Mouse (Mus musculus): ENCODE results near the gene Glud1. TPM values are rescaled to one million over a fixed set of nuclear protein-coding genes. Genes with fewer than 3 reads are reported as not detected.

Glud1 gene
- 54.1 and 56.8 TPM in 2 replicates for polyA plus RNA-seq (2015; fragmentation: Nextera tagmentation; extraction: Ambion mirVana)

DNA sequence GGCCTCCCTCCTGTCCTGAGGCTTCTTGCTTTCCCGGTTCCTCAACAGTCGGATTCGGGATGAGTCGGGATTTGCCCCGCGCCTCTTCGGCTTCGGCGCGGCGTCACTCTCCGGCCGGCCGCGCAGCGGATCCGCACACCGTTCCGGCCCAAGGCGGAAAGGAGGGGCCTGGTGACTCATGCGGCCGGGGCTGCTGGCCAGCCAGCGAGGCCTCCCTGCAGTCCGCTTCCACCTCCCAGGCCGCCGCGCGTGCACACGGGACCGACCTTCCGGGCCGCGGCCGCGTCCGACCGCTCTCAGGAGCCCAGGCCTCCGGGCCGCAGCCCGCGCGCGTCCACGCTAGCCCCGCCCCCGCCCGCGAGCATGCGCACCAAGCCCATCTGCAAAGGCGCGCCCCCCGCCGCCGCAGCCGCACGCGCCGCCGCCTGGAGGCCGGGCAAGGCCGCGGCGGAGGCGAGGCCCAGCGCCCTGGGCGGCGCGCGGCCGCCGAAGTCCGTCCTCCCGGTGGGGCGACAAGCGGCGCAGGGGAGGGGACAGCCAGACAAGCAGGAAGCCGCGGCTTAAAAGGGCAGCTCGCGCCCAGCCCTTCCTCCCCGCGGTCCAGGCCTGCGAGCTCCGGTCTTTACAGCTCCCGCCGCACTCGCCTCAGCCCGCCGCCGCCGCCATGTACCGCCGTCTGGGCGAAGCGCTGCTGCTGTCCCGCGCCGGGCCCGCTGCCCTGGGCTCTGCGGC, at the start of gene Glud1, which contains the start of gene Shld2:
Gene Glud1 (plus strand): TSS at position 494 of the 732 bp plus-strand sequence.
Gene Shld2 (minus strand): TSS at position 260 of the 732 bp plus-strand sequence.
- H3K4me3 ChIP-seq (ENCODE audit: low read length): peak within 1 kb of the TSS; percentile 85
- peak within 1 kb of the TSS; percentile 95 for H3K27ac ChIP-seq (ENCODE audit: low read length)
- H3K9me3 ChIP-seq (replicated peaks; ENCODE audit: control insufficient read depth, low read length): no peaks in the 10 kb centered on the region
- peaks cover 15% of the 10 kb centered on the region for H3K4me1 ChIP-seq (ENCODE audit: control insufficient read depth, insufficient read depth, low read length)
- peak within 1 kb of the TSS; percentile 95 for H3K9ac ChIP-seq (ENCODE audit: low read length)
- H3K27me3 ChIP-seq (ENCODE audit: control insufficient read depth, insufficient read depth, low read length): no peaks in the 10 kb centered on the region
- H3K36me3 ChIP-seq (ENCODE audit: control insufficient read depth, insufficient read depth): no peaks in the 10 kb centered on the region
- peak within 1 kb of the TSS; percentile 91 for H3K4me2 ChIP-seq (ENCODE audit: low read depth, low read length)
- ATAC-seq (replicated peaks; ENCODE audit: extremely low read depth, insufficient read depth, low FRiP score): peak; percentile 96
- WGBS: under 1% methylated on average over 95 of the region's 100 CpGs

DNA sequence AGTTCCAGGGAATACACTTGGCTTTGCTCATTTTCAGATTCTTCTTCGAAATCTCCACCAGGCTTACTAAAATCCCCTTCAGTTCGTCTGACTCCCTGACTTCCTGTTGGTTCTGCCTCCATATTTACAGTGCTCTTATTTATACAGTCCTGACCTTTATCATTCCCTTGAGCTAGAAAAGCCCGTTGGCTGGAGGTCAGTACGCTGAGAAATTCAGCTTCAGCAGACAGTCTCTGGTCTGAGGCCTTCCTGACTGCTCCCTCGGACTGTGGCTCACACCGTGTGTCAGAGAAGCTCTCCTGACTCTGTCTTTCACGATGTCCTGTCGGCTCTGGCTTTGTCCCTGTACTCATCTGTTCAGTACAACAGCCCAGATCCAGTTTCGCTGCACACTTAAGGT, 42.5 kb upstream of the Glud1 start:
- H3K4me2 ChIP-seq (ENCODE audit: low read depth, low read length): no peak overlapping the region
- H3K36me3 ChIP-seq (ENCODE audit: control insufficient read depth, insufficient read depth): no peaks in the 10 kb centered on the region
- H3K9ac ChIP-seq (ENCODE audit: low read length): no peak overlapping the region
- no peak overlapping the region for H3K27ac ChIP-seq (ENCODE audit: low read length)
- H3K27me3 ChIP-seq (ENCODE audit: control insufficient read depth, insufficient read depth, low read length): no peaks in the 10 kb centered on the region
- ATAC-seq (replicated peaks; ENCODE audit: extremely low read depth, insufficient read depth, low FRiP score): no peak
- H3K9me3 ChIP-seq (replicated peaks; ENCODE audit: control insufficient read depth, low read length): no peaks in the 10 kb centered on the region
- 61% methylated on average over 9 of the region's 9 CpGs for WGBS
- H3K4me3 ChIP-seq (ENCODE audit: low read length): no peak overlapping the region
- no peaks in the 10 kb centered on the region for H3K4me1 ChIP-seq (ENCODE audit: control insufficient read depth, insufficient read depth, low read length)

DNA sequence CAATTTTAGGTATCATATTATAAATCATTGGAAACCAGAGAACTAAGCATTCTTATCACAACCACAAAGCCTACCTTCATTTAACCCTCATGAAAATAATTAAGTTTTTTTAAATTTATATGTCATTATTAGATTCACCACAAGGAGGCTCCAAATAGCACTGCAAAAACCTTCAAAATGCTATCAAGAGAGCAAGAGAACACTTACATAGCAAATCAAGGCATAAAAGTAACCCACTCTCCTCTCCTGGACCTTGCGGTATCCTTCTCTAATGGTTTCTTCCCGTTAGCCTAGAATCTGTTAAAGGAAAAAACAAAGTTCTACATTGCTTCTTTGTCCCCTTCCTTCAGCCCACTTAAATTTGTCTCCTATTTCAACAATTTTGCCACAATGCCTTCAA, 37.2 kb upstream of the Glud1 start:
- H3K4me2 ChIP-seq (ENCODE audit: low read depth, low read length): no peak overlapping the region
- no peaks in the 10 kb centered on the region for H3K9me3 ChIP-seq (replicated peaks; ENCODE audit: control insufficient read depth, low read length)
- H3K4me1 ChIP-seq (ENCODE audit: control insufficient read depth, insufficient read depth, low read length): no peaks in the 10 kb centered on the region
- H3K36me3 ChIP-seq (ENCODE audit: control insufficient read depth, insufficient read depth): no peaks in the 10 kb centered on the region
- ATAC-seq (replicated peaks; ENCODE audit: extremely low read depth, insufficient read depth, low FRiP score): no peak
- no peaks in the 10 kb centered on the region for H3K27me3 ChIP-seq (ENCODE audit: control insufficient read depth, insufficient read depth, low read length)
- no peak overlapping the region for H3K27ac ChIP-seq (ENCODE audit: low read length)
- H3K4me3 ChIP-seq (ENCODE audit: low read length): no peak overlapping the region
- WGBS: 53% methylated on average over 2 of the region's 2 CpGs
- no peak overlapping the region for H3K9ac ChIP-seq (ENCODE audit: low read length)

DNA sequence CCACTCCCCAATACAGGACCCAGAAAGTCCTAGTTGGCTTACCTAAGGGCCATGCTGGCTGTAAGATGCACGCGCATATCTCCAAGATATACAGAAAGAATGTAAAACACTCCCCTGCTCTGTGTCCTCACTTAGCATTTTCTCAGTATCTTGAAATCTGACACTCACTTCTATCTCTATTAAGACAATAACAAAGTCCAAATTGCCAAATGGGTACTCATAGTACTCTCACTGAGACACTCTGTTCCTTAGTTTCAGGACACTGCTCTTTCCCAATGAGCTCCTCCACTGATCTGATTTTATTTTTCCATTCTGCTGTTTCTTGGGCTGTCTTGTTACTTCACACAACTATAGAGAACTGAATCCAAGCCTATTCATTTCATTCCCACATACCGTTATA, 36.4 kb upstream of the Glud1 start:
- H3K4me2 ChIP-seq (ENCODE audit: low read depth, low read length): no peak overlapping the region
- ATAC-seq (replicated peaks; ENCODE audit: extremely low read depth, insufficient read depth, low FRiP score): no peak
- H3K9me3 ChIP-seq (replicated peaks; ENCODE audit: control insufficient read depth, low read length): no peaks in the 10 kb centered on the region
- no peak overlapping the region for H3K4me3 ChIP-seq (ENCODE audit: low read length)
- WGBS: 84% methylated on average over 3 of the region's 3 CpGs
- H3K36me3 ChIP-seq (ENCODE audit: control insufficient read depth, insufficient read depth): no peaks in the 10 kb centered on the region
- H3K27me3 ChIP-seq (ENCODE audit: control insufficient read depth, insufficient read depth, low read length): no peaks in the 10 kb centered on the region
- H3K9ac ChIP-seq (ENCODE audit: low read length): no peak overlapping the region
- no peaks in the 10 kb centered on the region for H3K4me1 ChIP-seq (ENCODE audit: control insufficient read depth, insufficient read depth, low read length)
- H3K27ac ChIP-seq (ENCODE audit: low read length): no peak overlapping the region

DNA sequence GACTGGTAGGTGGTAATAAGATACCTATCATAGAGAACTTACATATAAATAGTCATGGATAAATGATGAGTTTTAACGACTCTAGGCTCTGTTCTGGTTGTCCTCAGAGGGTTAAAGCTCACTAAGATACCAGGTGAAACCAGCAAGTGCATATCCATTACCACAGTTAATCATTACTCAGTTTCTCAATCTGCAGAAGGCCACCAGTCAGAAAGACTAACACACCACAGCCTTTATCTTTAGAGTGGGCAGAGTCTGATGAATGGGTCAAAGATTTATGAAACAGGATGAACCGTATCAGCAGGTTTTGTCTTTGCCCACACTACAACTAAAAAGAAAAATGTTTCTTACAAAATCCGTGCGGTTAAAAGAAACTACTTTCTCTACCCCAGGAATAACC, 35.3 kb upstream of the Glud1 start:
- no peak overlapping the region for H3K4me2 ChIP-seq (ENCODE audit: low read depth, low read length)
- H3K27ac ChIP-seq (ENCODE audit: low read length): no peak overlapping the region
- no peaks in the 10 kb centered on the region for H3K36me3 ChIP-seq (ENCODE audit: control insufficient read depth, insufficient read depth)
- H3K9me3 ChIP-seq (replicated peaks; ENCODE audit: control insufficient read depth, low read length): no peaks in the 10 kb centered on the region
- ATAC-seq (replicated peaks; ENCODE audit: extremely low read depth, insufficient read depth, low FRiP score): no peak
- H3K9ac ChIP-seq (ENCODE audit: low read length): no peak overlapping the region
- no peaks in the 10 kb centered on the region for H3K4me1 ChIP-seq (ENCODE audit: control insufficient read depth, insufficient read depth, low read length)
- H3K4me3 ChIP-seq (ENCODE audit: low read length): no peak overlapping the region
- WGBS: 87% methylated on average over 4 of the region's 4 CpGs
- no peaks in the 10 kb centered on the region for H3K27me3 ChIP-seq (ENCODE audit: control insufficient read depth, insufficient read depth, low read length)

DNA sequence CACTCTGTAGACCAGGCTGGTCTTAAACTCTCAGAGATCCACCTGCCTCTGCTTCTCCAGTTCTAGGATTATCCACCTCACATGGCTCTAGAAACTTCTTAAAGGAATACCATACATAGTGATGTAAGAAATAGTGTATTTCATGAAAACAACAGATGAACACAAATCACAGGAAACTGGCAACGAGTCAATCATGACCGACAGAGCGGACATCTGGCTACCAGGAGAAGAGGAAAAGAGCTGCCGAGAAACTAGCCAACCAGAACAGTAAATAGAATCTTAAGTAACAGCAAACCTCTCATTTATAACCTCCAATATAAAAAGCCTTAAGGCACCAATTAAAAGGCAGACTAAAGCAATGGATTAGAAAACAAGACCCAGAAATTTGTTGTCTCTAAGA, 30.8 kb upstream of the Glud1 start:
- Histone ChIP-seq H3K9ac (ENCODE audit: low read length) (no peak overlapping the region), H3K4me2 (ENCODE audit: low read depth, low read length) (no peak overlapping the region), H3K4me3 (ENCODE audit: low read length) (no peak overlapping the region), H3K27ac (ENCODE audit: low read length) (no peak overlapping the region), H3K9me3 (replicated peaks; ENCODE audit: control insufficient read depth, low read length) (no peaks in the 10 kb centered on the region), H3K27me3 (ENCODE audit: control insufficient read depth, insufficient read depth, low read length) (no peaks in the 10 kb centered on the region), H3K36me3 (ENCODE audit: control insufficient read depth, insufficient read depth) (no peaks in the 10 kb centered on the region), H3K4me1 (ENCODE audit: control insufficient read depth, insufficient read depth, low read length) (no peaks in the 10 kb centered on the region)
- WGBS: 76% methylated on average over 4 of the region's 4 CpGs
- ATAC-seq (replicated peaks; ENCODE audit: extremely low read depth, insufficient read depth, low FRiP score): no peak

DNA sequence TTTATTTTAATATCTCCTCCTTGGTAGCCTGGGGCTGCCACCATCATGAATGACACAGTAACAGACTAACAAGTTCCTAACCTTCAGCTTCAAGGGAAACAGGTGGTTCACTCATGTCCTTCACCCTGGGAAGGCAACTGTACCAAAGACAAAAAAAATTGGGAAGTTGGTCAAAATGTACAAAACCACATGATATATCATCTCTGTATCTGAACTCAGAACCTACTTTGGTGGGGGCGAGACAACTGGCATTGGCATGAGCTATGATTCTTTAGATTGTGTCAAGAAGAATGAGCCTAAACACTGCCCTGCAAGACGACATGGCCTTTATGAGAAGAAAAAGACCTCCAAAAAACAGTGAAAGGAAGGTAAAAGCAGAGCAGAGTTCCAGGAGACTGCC, 29.7 kb upstream of the Glud1 start:
- ATAC-seq (replicated peaks; ENCODE audit: extremely low read depth, insufficient read depth, low FRiP score): no peak
- H3K27ac ChIP-seq (ENCODE audit: low read length): no peak overlapping the region
- WGBS: 69% methylated on average over 2 of the region's 2 CpGs
- H3K9me3 ChIP-seq (replicated peaks; ENCODE audit: control insufficient read depth, low read length): no peaks in the 10 kb centered on the region
- no peaks in the 10 kb centered on the region for H3K36me3 ChIP-seq (ENCODE audit: control insufficient read depth, insufficient read depth)
- no peaks in the 10 kb centered on the region for H3K27me3 ChIP-seq (ENCODE audit: control insufficient read depth, insufficient read depth, low read length)
- H3K9ac ChIP-seq (ENCODE audit: low read length): no peak overlapping the region
- H3K4me2 ChIP-seq (ENCODE audit: low read depth, low read length): no peak overlapping the region
- no peak overlapping the region for H3K4me3 ChIP-seq (ENCODE audit: low read length)
- H3K4me1 ChIP-seq (ENCODE audit: control insufficient read depth, insufficient read depth, low read length): no peaks in the 10 kb centered on the region

DNA sequence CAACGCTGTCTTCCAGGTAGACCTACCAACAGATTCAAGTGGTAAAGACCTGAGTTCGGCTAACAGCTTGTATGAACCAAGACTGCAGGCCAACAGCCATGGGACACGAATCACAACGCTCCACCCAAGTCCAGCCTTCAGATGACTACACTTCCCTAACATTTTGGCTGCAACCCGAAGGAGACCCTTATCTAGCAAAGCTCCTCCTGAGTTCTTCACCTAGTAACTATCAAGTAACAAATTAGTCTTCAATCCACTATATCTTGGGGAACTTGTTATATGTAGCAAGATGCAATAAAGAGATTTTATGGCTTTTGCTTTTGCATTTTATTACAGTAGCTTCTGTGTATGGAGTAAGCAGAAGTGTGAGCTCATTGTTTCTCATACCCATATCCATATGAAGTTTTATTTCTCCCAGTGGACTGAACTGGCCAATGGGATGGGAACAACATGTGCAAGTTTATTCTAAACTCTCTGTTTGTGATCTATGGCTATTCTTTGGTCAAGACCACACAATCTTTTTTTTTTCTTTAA, 28.7 kb upstream of the Glud1 start:
- WGBS: 92% methylated on average over 5 of the region's 5 CpGs
- no peak overlapping the region for H3K27ac ChIP-seq (ENCODE audit: low read length)
- H3K36me3 ChIP-seq (ENCODE audit: control insufficient read depth, insufficient read depth): no peaks in the 10 kb centered on the region
- H3K9ac ChIP-seq (ENCODE audit: low read length): no peak overlapping the region
- H3K4me2 ChIP-seq (ENCODE audit: low read depth, low read length): no peak overlapping the region
- no peak for ATAC-seq (replicated peaks; ENCODE audit: extremely low read depth, insufficient read depth, low FRiP score)
- no peaks in the 10 kb centered on the region for H3K9me3 ChIP-seq (replicated peaks; ENCODE audit: control insufficient read depth, low read length)
- H3K4me1 ChIP-seq (ENCODE audit: control insufficient read depth, insufficient read depth, low read length): no peaks in the 10 kb centered on the region
- no peaks in the 10 kb centered on the region for H3K27me3 ChIP-seq (ENCODE audit: control insufficient read depth, insufficient read depth, low read length)
- no peak overlapping the region for H3K4me3 ChIP-seq (ENCODE audit: low read length)

DNA sequence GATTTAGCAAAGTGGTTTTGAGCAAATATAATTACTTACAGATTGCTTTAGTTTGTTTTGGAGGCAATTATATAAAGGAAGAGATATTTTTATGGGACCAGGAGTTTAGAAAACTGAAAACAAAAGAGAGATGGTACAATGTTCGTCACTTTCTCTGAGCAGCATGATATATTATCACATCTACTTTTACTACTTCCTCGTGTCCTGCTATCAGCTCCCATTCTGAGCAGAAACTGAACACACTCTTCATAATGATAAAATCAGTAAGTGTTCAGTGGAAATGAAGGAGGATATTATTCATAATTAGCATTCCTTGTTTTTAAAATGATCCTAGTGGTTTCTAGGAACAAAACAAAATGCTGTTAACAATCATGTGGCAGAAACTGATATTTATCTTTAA, 22.1 kb upstream of the Glud1 start:
- Histone ChIP-seq H3K36me3 (ENCODE audit: control insufficient read depth, insufficient read depth) (no peaks in the 10 kb centered on the region), H3K9me3 (replicated peaks; ENCODE audit: control insufficient read depth, low read length) (no peaks in the 10 kb centered on the region), H3K9ac (ENCODE audit: low read length) (no peak overlapping the region), H3K27ac (ENCODE audit: low read length) (no peak overlapping the region), H3K4me3 (ENCODE audit: low read length) (no peak overlapping the region), H3K4me1 (ENCODE audit: control insufficient read depth, insufficient read depth, low read length) (0 out of 2 replicates have a peak, but pooled peaks cover 2% of the 10 kb centered on the region), H3K4me2 (ENCODE audit: low read depth, low read length) (no peak overlapping the region), H3K27me3 (ENCODE audit: control insufficient read depth, insufficient read depth, low read length) (no peaks in the 10 kb centered on the region)
- 58% methylated on average over 2 of the region's 2 CpGs for WGBS
- ATAC-seq (replicated peaks; ENCODE audit: extremely low read depth, insufficient read depth, low FRiP score): no peak

Data from heart, embryonic 16.5 days (tissue).